Mouse (Mus musculus) lung, adult 2 months (tissue): ENCODE results near the gene Col4a2. TPM values are rescaled to one million over a fixed set of nuclear protein-coding genes. Genes with fewer than 3 reads are reported as not detected.

Experiments used
- DNase-seq: peaks from one replicate; pipeline ENCODE4 v3.0.0; 2022
- H3K4me1 ChIP-seq: fragments of 200-500 bp; 2 replicates; pipeline ENCODE4 v1.6.1; 2011; ENCODE audit warnings: low read length; ENCODE audit not compliant: control insufficient read depth, insufficient read depth
- H3K4me3 ChIP-seq: fragments of 200-500 bp; replicated peaks from 2 replicates; pipeline ENCODE3; 2011; ENCODE audit warnings: low read depth, mild to moderate bottlenecking, control low read depth, low read length; ENCODE audit errors: extremely low read depth
- CTCF ChIP-seq: fragments of 200-500 bp; IDR thresholded peaks from 2 replicates; pipeline ENCODE4 v1.5.1; 2011; ENCODE audit warnings: mild to moderate bottlenecking, low read length, control low read depth; ENCODE audit not compliant: insufficient read depth
- POLR2A ChIP-seq: fragments of 200-500 bp; IDR thresholded peaks from 2 replicates; pipeline ENCODE4 v1.6.1; 2011; ENCODE audit warnings: low read depth, mild to moderate bottlenecking, control low read depth, low read length, borderline replicate concordance; ENCODE audit errors: extremely low read depth
- WGBS: fragments of 180-500 bp; shearing (Covaris S2); methylation state at CpG from one replicate; pipeline ENCODE4 v1.1.7; 2018; 5-methylcytosine and 5-hydroxymethylcytosine counted together
- polyA plus RNA-seq: library from polyadenylated mRNA; depleted of rRNA; stranded (reverse); fragments of >200 nt; gene quantifications from 2 replicates; pipeline ENCODE4 v1.2.3, GENCODE M21; 2012

The Col4a2 gene
- polyA plus RNA-seq, 1 experiment: 237 TPM

- WGBS: 36% methylated on average over 8 of the region's 8 CpGs
- TF ChIP-seq POLR2A (no peak), CTCF (no peak)
- H3K4me3 ChIP-seq: no peak overlapping the region
- H3K4me1 ChIP-seq: peaks cover 13% of the 10 kb centered on the region
- DNase-seq: no peak
These were observed 87.6 kb downstream of the Col4a2 start for GRCm38 (mm10) chr8:11400244-11400643.

DNA sequence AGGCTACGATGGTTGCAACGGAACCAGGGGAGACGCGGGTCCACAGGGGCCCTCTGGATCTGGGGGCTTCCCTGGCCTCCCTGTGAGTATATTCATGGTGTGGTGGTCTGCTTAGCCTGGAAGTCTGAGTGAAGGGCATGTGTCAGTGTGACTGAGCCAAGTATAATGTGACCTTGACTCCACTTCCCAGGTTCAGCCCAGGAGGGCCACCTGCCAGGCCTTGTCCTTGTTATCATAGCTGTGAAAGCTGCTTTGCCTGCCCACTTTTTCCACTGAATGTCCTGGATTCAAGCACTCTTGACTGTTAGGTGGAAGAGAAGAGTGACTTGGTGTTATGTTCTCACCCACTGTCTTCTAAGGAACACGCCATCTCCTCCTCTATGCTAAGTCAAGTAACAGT, 88.6 kb downstream of the Col4a2 start:
- no peak overlapping the region for H3K4me3 ChIP-seq
- 94% methylated on average over 5 of the region's 5 CpGs for WGBS
- peaks cover 17% of the 10 kb centered on the region for H3K4me1 ChIP-seq
- TF ChIP-seq POLR2A: no peak
- no peak for TF ChIP-seq CTCF
- no peak for DNase-seq

- Histone ChIP-seq H3K4me1 (peaks cover 19% of the 10 kb centered on the region), H3K4me3 (no peak overlapping the region)
- TF ChIP-seq CTCF (no peak), POLR2A (no peak)
- DNase-seq: no peak
- 95% methylated on average over 4 of the region's 4 CpGs for WGBS
These were observed 89.6 kb downstream of the Col4a2 start for GRCm38 (mm10) chr8:11402220-11402619.

GRCm38 (mm10) chr8:11403813-11404212, 91.2 kb downstream of the Col4a2 start:
- 81% methylated on average over 9 of the region's 9 CpGs for WGBS
- Histone ChIP-seq H3K4me1 (peaks cover 16% of the 10 kb centered on the region), H3K4me3 (no peak overlapping the region)
- TF ChIP-seq POLR2A (no peak), CTCF (no peak)
- no peak for DNase-seq

DNA sequence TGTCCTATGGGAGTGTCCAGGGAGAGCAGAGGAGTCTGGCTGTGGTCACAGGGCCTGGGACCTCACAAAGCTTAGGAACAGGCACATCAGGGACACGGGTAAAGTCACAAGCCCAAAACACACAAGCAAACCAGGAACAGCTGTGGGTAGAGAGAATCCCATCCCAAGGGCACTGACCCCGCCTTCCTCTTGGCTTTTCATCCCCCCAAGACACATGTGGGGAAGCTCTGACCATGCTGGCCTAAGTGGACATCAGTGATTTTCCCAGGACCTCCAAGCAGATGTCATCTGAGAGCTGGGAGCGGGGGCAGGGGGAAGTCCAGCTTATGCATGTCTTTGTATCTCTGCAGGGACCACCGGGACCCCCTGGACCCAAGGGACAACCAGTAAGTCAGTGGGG, 92.0 kb downstream of the Col4a2 start:
- no peak for TF ChIP-seq POLR2A
- TF ChIP-seq CTCF: no peak
- DNase-seq: no peak
- Histone ChIP-seq H3K4me3 (no peak overlapping the region), H3K4me1 (peaks cover 16% of the 10 kb centered on the region)
- WGBS: 78% methylated on average over 4 of the region's 4 CpGs

DNA sequence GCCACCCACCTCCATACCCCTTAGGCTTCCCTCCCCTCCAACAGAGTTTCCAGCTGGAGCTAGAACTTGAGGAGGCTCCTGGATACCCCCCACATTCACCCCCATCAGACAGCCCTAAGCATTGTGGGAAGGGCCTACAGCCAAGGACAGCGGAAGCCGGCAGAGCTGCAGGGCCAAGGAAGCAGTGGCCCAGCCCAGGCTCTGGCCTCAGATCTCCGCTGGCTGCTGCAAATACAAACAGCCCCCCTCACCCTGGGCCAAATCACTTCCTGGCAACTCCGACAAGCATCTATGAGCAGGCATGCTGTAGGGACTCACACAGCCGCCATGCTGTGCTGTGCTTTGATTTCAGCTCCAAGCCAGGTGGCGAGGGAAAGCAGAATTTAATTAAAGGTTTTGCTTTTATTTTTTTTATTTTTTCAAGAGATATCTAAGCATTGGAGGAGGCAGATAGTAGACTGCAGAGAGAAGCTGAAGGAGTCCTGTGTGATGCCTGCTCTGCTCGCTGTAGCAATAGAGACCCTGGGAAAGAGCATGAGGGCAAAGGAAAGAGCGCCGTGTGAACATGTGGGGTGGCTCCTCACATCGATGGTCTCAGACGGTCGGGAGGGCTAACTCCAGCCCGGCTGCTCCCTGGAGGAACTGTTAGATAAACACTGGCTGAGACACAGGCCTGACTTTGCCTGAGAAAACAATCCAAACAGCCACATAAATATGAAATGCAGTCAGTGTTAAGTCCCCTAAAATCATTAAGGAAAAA, 93.3 kb downstream of the Col4a2 start:
- peak; percentile 38 for TF ChIP-seq CTCF
- no peak for TF ChIP-seq POLR2A
- no peak for DNase-seq
- Histone ChIP-seq H3K4me3 (no peak overlapping the region), H3K4me1 (peaks cover 12% of the 10 kb centered on the region)
- WGBS: 35% methylated on average over 13 of the region's 13 CpGs

- 45% methylated on average over 12 of the region's 12 CpGs for WGBS
- TF ChIP-seq POLR2A (no peak), CTCF (no peak)
- no peak for DNase-seq
These were observed 99.0 kb downstream of the Col4a2 start for GRCm38 (mm10) chr8:11411504-11412124.

GRCm38 (mm10) chr8:11412450-11412849, 99.8 kb downstream of the Col4a2 start:
- no peak for DNase-seq
- TF ChIP-seq POLR2A: no peak
- TF ChIP-seq CTCF: no peak
- WGBS: 36% methylated on average over 5 of the region's 5 CpGs
- H3K4me3 ChIP-seq: no peak overlapping the region
- peaks cover 2% of the 10 kb centered on the region; the same call in 1 of the 2 replicates for H3K4me1 ChIP-seq

More at GRCm38 (mm10) chr8:11411504-11412124, 99.0 kb downstream of the Col4a2 start:
- Histone ChIP-seq H3K4me1 (peaks cover 4% of the 10 kb centered on the region; the same call in 1 of the 2 replicates), H3K4me3 (no peak overlapping the region)

GRCm38 (mm10) chr8:11414304-11414703, 101.7 kb downstream of the Col4a2 start:
- DNase-seq: no peak
- Histone ChIP-seq H3K4me3 (no peak overlapping the region), H3K4me1 (peaks cover 2% of the 10 kb centered on the region)
- WGBS: 81% methylated on average over 8 of the region's 8 CpGs
- no peak for TF ChIP-seq CTCF
- no peak for TF ChIP-seq POLR2A

- no peak overlapping the region for H3K4me3 ChIP-seq
- DNase-seq: no peak
- TF ChIP-seq POLR2A (no peak), CTCF (no peak)
- 87% methylated on average over 10 of the region's 10 CpGs for WGBS
- H3K4me1 ChIP-seq: peaks cover 2% of the 10 kb centered on the region
These were observed 102.5 kb downstream of the Col4a2 start for GRCm38 (mm10) chr8:11415089-11415488.
